Mouse (Mus musculus) erythroblast, embryonic 14.5 days (primary cell): ENCODE data around the gene Ttc39d.
"Not testable (repeated sequence)": the region's sequence is repeated elsewhere in the genome, so short reads cannot be mapped to it uniquely, and the experiment has no call there.

Source experiments
- GATA1 ChIP-seq: IDR thresholded peaks from 2 replicates; pipeline ENCODE4 v1.6.1; 2012; ENCODE audit warnings: low read length, inconsistent platforms, mixed read lengths
- TAL1 ChIP-seq: IDR thresholded peaks from 3 replicates; pipeline ENCODE4 v1.6.1; 2012; ENCODE audit warnings: low read length, inconsistent platforms, mixed read lengths

DNA sequence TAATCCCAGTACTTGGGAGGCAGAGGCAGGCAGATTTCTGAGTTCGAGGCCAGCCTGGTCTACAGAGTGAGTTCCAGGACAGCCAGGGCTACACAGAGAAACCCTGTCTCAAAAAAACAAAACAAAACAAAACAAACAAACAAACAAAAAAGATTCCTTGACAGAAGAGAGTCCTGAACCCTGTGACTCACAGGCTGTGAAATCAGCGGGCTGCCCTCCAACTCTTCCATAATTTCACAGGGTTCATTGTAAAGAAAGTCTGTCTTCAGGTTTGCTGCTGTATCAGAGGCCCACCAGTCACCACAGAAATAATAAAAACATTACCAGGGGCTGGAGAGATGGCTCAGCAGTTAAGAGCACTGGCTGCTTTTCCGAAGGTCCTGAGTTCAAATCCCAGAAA is 28.4 kb upstream of the Ttc39d start:
- not testable (repeated sequence) for TF ChIP-seq GATA1, TAL1
